In genomic region chr2:22790435-22790834, GRCm38 (mm10) we compare ENCODE assay signal across 24 mouse cellular contexts. TPM values are rescaled to one million over a fixed set of nuclear protein-coding genes. Genes with fewer than 3 reads are reported as not detected.
A peak's percentile ranks its signal among the peaks of the same experiment; 100 is the strongest.
DNase-seq lines count a peak whose midpoint lies in the region; ATAC-seq and TF ChIP-seq lines count a peak whose summit lies in the region.
"Had no signal": no experiment of that assay in that cellular context is flagged by ENCODE, and none has a peak within 500 bp of the region (broad histone marks: within the 10 kb centered on the region; RNA-seq: fewer than 3 reads in every experiment).

No protein-coding gene starts in this region.

- no peaks in the 10 kb centered on the region for H3K4me1 ChIP-seq in liver, postnatal 0 days (ENCODE audit: insufficient read depth)
- H3K4me1 ChIP-seq: embryonic facial prominence, embryonic 12.5 days; hindbrain, embryonic 13.5 days had no signal

- peaks cover 100% of the 10 kb centered on the region for H3K79me2 ChIP-seq in macrophage (ENCODE audit: inconsistent target)

- no peak overlapping the region for H3K4me3 ChIP-seq in liver, postnatal 0 days (ENCODE audit: low read depth, low read length)
- no peak overlapping the region for H3K4me3 ChIP-seq in macrophage (ENCODE audit: inconsistent target)
- H3K4me3 ChIP-seq: embryonic facial prominence, embryonic 12.5 days; erythroblast, embryonic 14.5 days; hindbrain, embryonic 13.5 days had no signal

- DNase-seq in heart, adult 11 months = peak; percentile 89
- DNase-seq in heart, adult 8-10 months (ENCODE audit: low spot score) = no peak
- no peak for DNase-seq in liver, postnatal 0 days
- no peak for DNase-seq in liver
- DNase-seq in splenic B cell, adult 2 months (ENCODE audit: low read depth, low spot score) = peak; percentile 40
- no peak for DNase-seq in lung, postnatal 4 days
- DNase-seq in spleen, postnatal 10 days (ENCODE audit: low spot score in 2 of 2) = no peak
- DNase-seq: adrenal gland, adult 2 months; cerebellum, adult 9-11 months; gastrocnemius, postnatal 36 days; heart, postnatal 10 days; kidney, adult 9 months; kidney, postnatal 36 days; lung, embryonic 14.5 days; lung, postnatal 36 days; midbrain, embryonic 14.5 days; thymus, postnatal 25 days had no signal

- ATAC-seq in liver, postnatal 0 days = no peak
- ATAC-seq: forebrain, embryonic 14.5 days had no signal

- no peak for TF ChIP-seq EP300 in liver, postnatal 0 days (IDR thresholded peaks at IDR 0.05; ENCODE audit: low read depth)

- H3K4me2 ChIP-seq in liver, postnatal 0 days (ENCODE audit: low read depth, low read length) = no peak overlapping the region
- H3K4me2 ChIP-seq: embryonic facial prominence, embryonic 12.5 days; heart, embryonic 11.5 days; hindbrain, embryonic 13.5 days; liver, embryonic 11.5 days; lung, embryonic 14.5 days had no signal

- WGBS in liver, postnatal 0 days (ENCODE audit: insufficient replicate concordance) = 5% methylated on average over 1 of the region's 1 CpGs
- WGBS in macrophage (ENCODE audit: missing documents) = 5% methylated on average over 1 of the region's 1 CpGs

- TF ChIP-seq CTCF in liver, postnatal 0 days (IDR thresholded peaks at IDR 0.05; ENCODE audit: low read depth) = no peak

- 0 out of 2 replicates have a peak overlapping the region, but pooled peaks have one; percentile 16 for H3K27ac ChIP-seq in liver, postnatal 0 days (ENCODE audit: low read depth)
- peak overlapping the region; percentile 68 for H3K27ac ChIP-seq in macrophage
- H3K27ac ChIP-seq: embryonic facial prominence, embryonic 12.5 days; hindbrain, embryonic 13.5 days had no signal

- no peaks in the 10 kb centered on the region for H3K27me3 ChIP-seq in liver, postnatal 0 days (ENCODE audit: insufficient read depth, low read length)
- H3K27me3 ChIP-seq in splenic B cell, adult 2 months (ENCODE audit: control insufficient read depth, insufficient read depth, low read length, poor library complexity, severe bottlenecking) = no peaks in the 10 kb centered on the region
- H3K27me3 ChIP-seq: embryonic facial prominence, embryonic 12.5 days; hindbrain, embryonic 13.5 days had no signal

- H3K9ac ChIP-seq in liver, postnatal 0 days (replicated peaks) = no peak overlapping the region
- H3K9ac ChIP-seq: embryonic facial prominence, embryonic 12.5 days; hindbrain, embryonic 13.5 days; lung, embryonic 14.5 days had no signal

- H3K36me3 ChIP-seq in liver, postnatal 0 days (replicated peaks; ENCODE audit: insufficient read depth, low read length) = no peaks in the 10 kb centered on the region
- H3K36me3 ChIP-seq in macrophage (ENCODE audit: inconsistent target) = peaks cover 17% of the 10 kb centered on the region
- no peaks in the 10 kb centered on the region for H3K36me3 ChIP-seq in splenic B cell, adult 2 months (ENCODE audit: control insufficient read depth, insufficient read depth, low read length, poor library complexity, severe bottlenecking)
- H3K36me3 ChIP-seq: embryonic facial prominence, embryonic 12.5 days; hindbrain, embryonic 13.5 days had no signal

- H3K9me3 ChIP-seq in liver, postnatal 0 days (ENCODE audit: low read length) = no peaks in the 10 kb centered on the region

RNA-seq across cellular contexts. Expression of gene Apbb1ip, which starts 16.5 kb away (rescaled TPM):
- total RNA-seq in heart, adult 8-10 months (2022) = 1 to 10 TPM; 1.9 to 4.7 (median 3.8) TPM
- 7.7 and 11.3 TPM in 2 replicates for polyA plus RNA-seq in liver, postnatal 0 days (2015; fragmentation: Nextera tagmentation; extraction: Ambion mirVana)
- total RNA-seq in macrophage (2018; cell fraction: chromatin; rRNA removed) = 100 to 1,000 TPM; 222 to 530 (median 259) TPM
- total RNA-seq in macrophage (2018; cell fraction: cytosol; rRNA removed) = 100 to 1,000 TPM; 125 to 227 (median 154) TPM
- total RNA-seq in macrophage (2018; cell fraction: nucleus; rRNA removed) = 100 to 1,000 TPM; 128 to 303 (median 191) TPM
- 99.7 to 351 TPM (median 202 TPM) in 3 replicates for polyA plus RNA-seq in macrophage (2018)

Comparison
In these comparisons a context has a peak if more than half of its experiments do, and no peak if none do; other contexts are left out.
1. DNase-seq: peak in heart, adult 11 months (single experiment) and splenic B cell, adult 2 months (single experiment); none in heart, adult 8-10 months (single experiment), liver, postnatal 0 days (single experiment), liver (single experiment), lung, postnatal 4 days (0 of 2) and spleen, postnatal 10 days (0 of 2).